Mouse (Mus musculus): ENCODE measurements at regions not wholly inside any gene's neighbourhood (a gene's known extent, or its start where the extent isn't known, plus 50 kb on each side); places are given as distances from the start of the nearest gene placed in this dataset.
A peak's percentile ranks its signal among the peaks of the same experiment; 100 is the strongest.

DNA sequence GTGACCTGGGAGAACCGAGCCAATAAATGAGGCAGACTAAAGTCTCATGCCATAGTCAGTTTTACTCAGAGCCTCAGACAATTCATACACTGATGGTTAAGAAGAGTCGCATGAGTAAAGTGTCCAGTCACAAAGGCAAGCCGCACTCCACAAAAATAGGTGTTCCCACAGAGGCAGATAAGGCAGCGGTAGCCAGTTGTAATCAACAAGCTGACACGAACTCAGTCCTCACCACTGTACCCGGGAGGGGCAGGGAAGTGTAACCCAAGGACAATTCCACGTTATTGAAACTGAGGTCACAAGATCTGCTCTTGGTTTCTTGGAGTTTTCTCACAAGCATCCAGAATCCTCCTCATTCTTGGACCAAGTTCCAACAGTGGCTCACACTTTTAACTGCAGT lies 125.9 kb downstream of the Evx1 start:
- H3K9me3 ChIP-seq (replicated peaks; ENCODE audit: control insufficient read depth, low read length): no peaks in the 10 kb centered on the region
- no peak overlapping the region for H3K27ac ChIP-seq (ENCODE audit: low read depth, low read length)
- H3K4me1 ChIP-seq (ENCODE audit: control insufficient read depth, insufficient read depth, low read length): peaks cover 9% of the 10 kb centered on the region
- no peaks in the 10 kb centered on the region for H3K36me3 ChIP-seq (ENCODE audit: control insufficient read depth, insufficient read depth, low read length)
- DNase-seq (ENCODE audit: low spot score) (no peak), ATAC-seq (no peak)
- no peak overlapping the region for H3K9ac ChIP-seq (ENCODE audit: low read length)
- no peak overlapping the region for H3K4me3 ChIP-seq (ENCODE audit: low read depth, low read length)
- no peaks in the 10 kb centered on the region for H3K27me3 ChIP-seq (replicated peaks; ENCODE audit: control insufficient read depth, insufficient read depth, low read length)
- no peak overlapping the region for H3K4me2 ChIP-seq (ENCODE audit: low read length)
- 85% methylated on average over 7 of the region's 7 CpGs for WGBS

DNA sequence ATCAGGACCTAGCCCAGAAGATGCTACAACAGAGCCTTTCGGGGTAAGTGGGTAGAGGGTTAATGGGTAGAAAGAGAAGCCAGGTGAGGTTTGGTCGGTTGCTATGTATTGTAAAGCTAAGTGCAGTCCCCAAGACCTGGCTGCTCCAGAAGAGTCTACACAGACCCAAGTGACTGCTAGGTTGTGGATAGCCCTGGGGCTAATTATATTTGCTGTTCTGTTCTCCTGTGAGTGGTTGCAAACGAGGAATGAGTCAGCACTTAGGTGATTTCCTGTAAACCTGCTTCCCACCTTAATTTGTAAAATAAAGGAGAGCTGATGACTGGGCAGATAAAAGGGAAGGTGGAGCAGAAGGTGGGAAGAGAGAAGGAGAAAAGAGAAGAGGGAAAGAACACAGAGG lies 126.9 kb downstream of the Evx1 start:
- Histone ChIP-seq H3K27ac (ENCODE audit: low read depth, low read length) (no peak overlapping the region), H3K9ac (ENCODE audit: low read length) (no peak overlapping the region), H3K9me3 (replicated peaks; ENCODE audit: control insufficient read depth, low read length) (no peaks in the 10 kb centered on the region), H3K36me3 (ENCODE audit: control insufficient read depth, insufficient read depth, low read length) (no peaks in the 10 kb centered on the region), H3K27me3 (replicated peaks; ENCODE audit: control insufficient read depth, insufficient read depth, low read length) (no peaks in the 10 kb centered on the region), H3K4me2 (ENCODE audit: low read length) (no peak overlapping the region), H3K4me1 (ENCODE audit: control insufficient read depth, insufficient read depth, low read length) (peaks cover 9% of the 10 kb centered on the region), H3K4me3 (ENCODE audit: low read depth, low read length) (no peak overlapping the region)
- no peak for ATAC-seq
- WGBS: 78% methylated on average over 3 of the region's 3 CpGs
- no peak for DNase-seq (ENCODE audit: low spot score)

DNA sequence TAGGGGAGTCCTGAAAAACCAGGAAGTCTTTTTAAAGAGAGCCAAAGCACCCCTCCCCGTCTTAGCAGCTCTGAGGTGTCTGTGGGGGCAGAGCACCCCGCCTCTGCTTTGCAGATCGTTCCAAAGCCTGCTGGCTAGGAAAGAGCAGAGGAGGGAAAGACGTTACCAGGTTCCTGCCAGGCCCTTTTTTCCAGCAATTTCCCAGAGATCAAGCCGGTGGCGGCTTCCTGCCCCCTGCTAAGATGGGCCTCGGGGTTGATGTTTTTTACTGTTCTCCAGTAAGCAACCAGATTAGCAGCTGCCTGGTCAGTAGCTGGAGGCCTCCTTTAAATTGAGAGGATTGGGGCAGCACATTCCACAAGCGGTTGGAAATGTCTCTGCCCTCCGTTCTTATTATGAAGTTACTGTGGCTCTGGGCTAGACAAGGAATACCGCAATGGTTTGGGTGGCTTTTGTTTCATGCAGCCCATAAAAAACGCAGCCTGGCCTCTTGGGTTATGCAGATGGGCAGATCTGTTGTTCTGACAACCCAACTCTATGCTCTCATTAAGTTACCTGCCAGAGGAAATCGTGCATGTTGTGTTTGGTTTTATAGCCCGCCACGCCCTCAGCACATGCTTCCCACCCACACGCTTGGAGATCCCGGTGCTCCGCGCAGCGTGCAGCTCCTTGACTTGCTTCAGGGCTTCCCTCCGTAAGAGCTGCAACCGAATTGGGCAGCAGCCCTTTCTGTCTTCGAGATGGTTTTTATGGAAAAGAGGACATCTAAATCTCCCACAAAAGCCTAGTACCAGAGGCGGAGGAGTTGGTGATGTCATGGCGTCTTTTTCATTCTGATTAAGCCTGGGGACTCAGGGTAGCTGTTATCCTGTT lies 130.1 kb downstream of the Evx1 start:
- ATAC-seq (no peak), DNase-seq (ENCODE audit: low spot score) (peak; percentile 39)
- Histone ChIP-seq H3K27me3 (replicated peaks; ENCODE audit: control insufficient read depth, insufficient read depth, low read length) (no peaks in the 10 kb centered on the region), H3K4me1 (ENCODE audit: control insufficient read depth, insufficient read depth, low read length) (peaks cover 9% of the 10 kb centered on the region), H3K4me3 (ENCODE audit: low read depth, low read length) (no peak overlapping the region), H3K9ac (ENCODE audit: low read length) (no peak overlapping the region), H3K4me2 (ENCODE audit: low read length) (peak overlapping the region; percentile 27), H3K27ac (ENCODE audit: low read depth, low read length) (no peak overlapping the region), H3K36me3 (ENCODE audit: control insufficient read depth, insufficient read depth, low read length) (no peaks in the 10 kb centered on the region), H3K9me3 (replicated peaks; ENCODE audit: control insufficient read depth, low read length) (no peaks in the 10 kb centered on the region)
- WGBS: 32% methylated on average over 24 of the region's 24 CpGs

DNA sequence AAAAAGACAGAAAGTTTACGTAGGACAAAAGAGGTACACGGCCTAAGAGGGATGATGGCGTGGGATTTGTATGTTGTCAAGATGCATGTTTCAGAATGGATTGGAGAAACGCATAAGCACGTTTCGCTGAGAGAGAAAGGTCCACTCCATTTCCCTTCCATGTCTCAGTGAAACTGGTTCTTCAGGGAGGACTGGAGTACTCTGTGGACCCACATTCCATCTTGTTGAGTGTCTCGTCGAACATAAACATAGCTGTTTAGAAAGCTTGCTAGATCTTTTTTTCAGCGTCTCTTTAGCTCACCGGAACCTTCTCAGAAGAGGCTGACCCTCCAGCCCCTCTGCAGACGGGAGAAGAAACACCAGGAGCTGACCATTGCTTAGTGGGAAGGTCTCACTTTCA lies 145.5 kb downstream of the Evx1 start:
- Histone ChIP-seq H3K9ac (ENCODE audit: low read length) (no peak overlapping the region), H3K4me3 (ENCODE audit: low read depth, low read length) (no peak overlapping the region), H3K27me3 (replicated peaks; ENCODE audit: control insufficient read depth, insufficient read depth, low read length) (no peaks in the 10 kb centered on the region), H3K36me3 (ENCODE audit: control insufficient read depth, insufficient read depth, low read length) (no peaks in the 10 kb centered on the region), H3K27ac (ENCODE audit: low read depth, low read length) (no peak overlapping the region), H3K4me1 (ENCODE audit: control insufficient read depth, insufficient read depth, low read length) (no peaks in the 10 kb centered on the region), H3K4me2 (ENCODE audit: low read length) (no peak overlapping the region), H3K9me3 (replicated peaks; ENCODE audit: control insufficient read depth, low read length) (0 out of 2 replicates have a peak, but pooled peaks cover 4% of the 10 kb centered on the region)
- DNase-seq (ENCODE audit: low spot score): no peak
- no peak for ATAC-seq
- 91% methylated on average over 11 of the region's 11 CpGs for WGBS

DNA sequence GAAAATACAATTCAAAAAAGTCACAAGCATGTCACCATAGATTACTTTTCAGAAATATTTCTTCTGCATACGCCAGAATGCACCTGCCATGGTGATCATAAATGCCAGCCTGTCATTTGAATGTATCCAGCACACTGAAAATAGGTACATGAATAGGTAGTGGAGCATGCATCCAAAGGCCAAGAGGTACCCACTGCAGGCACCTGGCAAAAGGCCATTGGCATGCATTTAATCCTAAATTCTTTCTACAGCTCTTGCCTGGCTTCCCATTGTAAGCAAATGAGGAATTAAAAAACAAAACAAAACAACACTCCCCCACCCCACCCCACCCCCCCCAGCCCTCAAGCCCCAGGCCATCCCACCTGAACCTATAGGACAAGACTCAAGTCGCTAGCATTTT lies 147.9 kb downstream of the Evx1 start:
- no peaks in the 10 kb centered on the region for H3K4me1 ChIP-seq (ENCODE audit: control insufficient read depth, insufficient read depth, low read length)
- DNase-seq (ENCODE audit: low spot score) (no peak), ATAC-seq (no peak)
- no peak overlapping the region for H3K9ac ChIP-seq (ENCODE audit: low read length)
- H3K27ac ChIP-seq (ENCODE audit: low read depth, low read length): no peak overlapping the region
- H3K9me3 ChIP-seq (replicated peaks; ENCODE audit: control insufficient read depth, low read length): 0 out of 2 replicates have a peak, but pooled peaks cover 4% of the 10 kb centered on the region
- no peaks in the 10 kb centered on the region for H3K36me3 ChIP-seq (ENCODE audit: control insufficient read depth, insufficient read depth, low read length)
- no peaks in the 10 kb centered on the region for H3K27me3 ChIP-seq (replicated peaks; ENCODE audit: control insufficient read depth, insufficient read depth, low read length)
- H3K4me3 ChIP-seq (ENCODE audit: low read depth, low read length): no peak overlapping the region
- no peak overlapping the region for H3K4me2 ChIP-seq (ENCODE audit: low read length)
- WGBS: 82% methylated on average over 2 of the region's 2 CpGs

DNA sequence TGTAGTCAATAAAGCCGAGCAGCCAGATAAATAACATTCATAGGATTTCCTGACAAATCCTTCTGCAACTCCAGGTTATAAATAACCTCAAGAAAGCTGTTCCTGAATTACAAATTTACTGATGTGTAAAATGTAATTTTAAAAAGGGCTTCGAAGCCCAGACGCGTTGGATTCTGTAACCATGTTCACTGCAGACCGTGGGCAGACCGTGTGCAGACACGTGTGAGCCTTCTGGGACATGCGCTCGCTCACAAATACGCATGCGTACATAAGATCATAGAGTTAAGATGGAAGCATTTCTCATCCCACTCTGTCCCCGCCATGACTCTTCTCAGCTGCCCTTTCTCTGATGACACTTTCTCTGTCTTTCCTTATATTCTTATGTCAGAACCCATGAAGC lies 150.1 kb downstream of the Evx1 start:
- WGBS: 91% methylated on average over 12 of the region's 12 CpGs
- Histone ChIP-seq H3K9me3 (replicated peaks; ENCODE audit: control insufficient read depth, low read length) (no peaks in the 10 kb centered on the region), H3K36me3 (ENCODE audit: control insufficient read depth, insufficient read depth, low read length) (no peaks in the 10 kb centered on the region), H3K4me2 (ENCODE audit: low read length) (no peak overlapping the region), H3K4me3 (ENCODE audit: low read depth, low read length) (no peak overlapping the region), H3K27me3 (replicated peaks; ENCODE audit: control insufficient read depth, insufficient read depth, low read length) (no peaks in the 10 kb centered on the region), H3K9ac (ENCODE audit: low read length) (no peak overlapping the region), H3K4me1 (ENCODE audit: control insufficient read depth, insufficient read depth, low read length) (no peaks in the 10 kb centered on the region), H3K27ac (ENCODE audit: low read depth, low read length) (no peak overlapping the region)
- no peak for ATAC-seq
- DNase-seq (ENCODE audit: low spot score): no peak

DNA sequence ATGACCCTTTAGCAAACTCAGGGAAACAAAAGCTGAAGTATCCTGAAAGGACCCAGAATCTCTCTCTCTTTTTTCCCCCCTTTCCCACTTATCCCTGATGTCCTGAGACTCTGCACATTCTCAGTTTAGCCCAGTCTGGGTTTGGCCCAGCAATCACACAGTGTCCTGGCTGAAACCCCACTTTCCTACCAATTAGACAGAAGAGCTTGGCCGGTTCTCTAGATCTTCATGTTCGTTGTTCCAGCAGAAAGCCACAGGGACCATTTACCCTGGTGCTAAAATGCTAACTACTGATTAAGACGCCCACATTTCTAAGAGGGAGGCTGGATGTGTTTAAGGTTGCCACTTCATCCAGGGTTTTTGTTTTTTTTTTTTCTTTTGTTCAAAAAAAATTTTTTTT lies 151.3 kb downstream of the Evx1 start:
- WGBS: 70% methylated on average over 3 of the region's 3 CpGs
- H3K9ac ChIP-seq (ENCODE audit: low read length): no peak overlapping the region
- H3K4me2 ChIP-seq (ENCODE audit: low read length): no peak overlapping the region
- ATAC-seq: no peak
- H3K27ac ChIP-seq (ENCODE audit: low read depth, low read length): no peak overlapping the region
- H3K27me3 ChIP-seq (replicated peaks; ENCODE audit: control insufficient read depth, insufficient read depth, low read length): no peaks in the 10 kb centered on the region
- H3K9me3 ChIP-seq (replicated peaks; ENCODE audit: control insufficient read depth, low read length): no peaks in the 10 kb centered on the region
- no peaks in the 10 kb centered on the region for H3K36me3 ChIP-seq (ENCODE audit: control insufficient read depth, insufficient read depth, low read length)
- no peak overlapping the region for H3K4me3 ChIP-seq (ENCODE audit: low read depth, low read length)
- H3K4me1 ChIP-seq (ENCODE audit: control insufficient read depth, insufficient read depth, low read length): no peaks in the 10 kb centered on the region
- DNase-seq (ENCODE audit: low spot score): no peak

DNA sequence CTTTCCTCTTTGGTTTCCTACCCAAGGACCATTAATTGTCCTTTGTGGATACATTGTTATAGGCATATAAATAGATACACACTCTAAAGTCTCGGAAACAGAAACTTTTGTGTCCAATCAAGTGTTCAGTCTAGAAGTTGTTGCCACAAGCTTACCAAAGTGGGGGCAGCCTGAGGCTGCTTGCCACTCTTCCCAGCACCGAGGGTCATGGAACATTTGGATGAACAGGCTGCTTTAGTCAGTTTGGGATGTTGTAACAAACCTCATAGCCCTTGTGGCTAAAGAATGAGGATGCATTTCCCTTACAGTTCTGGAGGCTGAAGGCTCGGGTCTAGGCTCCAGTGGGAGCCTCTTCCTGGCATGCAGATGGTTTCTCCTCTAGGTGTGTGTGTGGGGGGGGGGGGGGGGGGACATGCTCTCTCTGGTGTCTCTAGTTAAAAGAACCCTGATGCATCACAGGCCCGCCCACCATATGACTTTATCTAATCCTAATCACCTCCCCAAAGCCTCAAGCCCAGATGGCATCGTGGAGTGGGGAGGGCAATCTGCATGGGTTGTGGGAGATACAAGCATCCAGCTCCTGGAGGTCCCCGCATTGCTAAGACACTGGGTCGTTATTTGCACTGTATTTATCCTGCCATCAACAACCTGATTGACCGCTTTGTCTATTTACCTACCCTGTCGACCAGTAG lies 152.7 kb downstream of the Evx1 start:
- H3K36me3 ChIP-seq (ENCODE audit: control insufficient read depth, insufficient read depth, low read length): no peaks in the 10 kb centered on the region

DNA sequence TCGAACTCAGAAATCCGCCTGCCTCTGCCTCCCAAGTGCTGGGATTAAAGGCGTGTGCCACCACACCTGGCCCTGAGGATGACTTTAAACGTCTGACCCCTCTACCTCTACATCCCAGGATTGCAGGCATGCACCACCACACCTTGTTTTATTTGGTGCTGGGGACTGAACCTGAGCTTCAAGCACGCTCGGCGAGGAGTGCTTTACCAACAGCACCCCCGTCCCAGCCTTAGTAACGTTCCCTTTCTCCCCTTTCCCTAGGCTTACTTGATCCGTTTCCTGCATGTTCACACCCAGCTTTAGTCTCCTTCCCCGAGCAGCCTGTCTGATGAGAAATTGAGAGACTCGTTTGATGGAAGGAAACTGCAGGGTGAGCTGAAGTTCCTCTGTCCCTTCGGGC lies 157.5 kb downstream of the Evx1 start:
- ATAC-seq: no peak
- no peak overlapping the region for H3K27ac ChIP-seq (ENCODE audit: low read depth, low read length)
- no peak overlapping the region for H3K4me3 ChIP-seq (ENCODE audit: low read depth, low read length)
- no peaks in the 10 kb centered on the region for H3K36me3 ChIP-seq (ENCODE audit: control insufficient read depth, insufficient read depth, low read length)
- H3K9me3 ChIP-seq (replicated peaks; ENCODE audit: control insufficient read depth, low read length): no peaks in the 10 kb centered on the region
- H3K27me3 ChIP-seq (replicated peaks; ENCODE audit: control insufficient read depth, insufficient read depth, low read length): no peaks in the 10 kb centered on the region
- H3K4me1 ChIP-seq (ENCODE audit: control insufficient read depth, insufficient read depth, low read length): no peaks in the 10 kb centered on the region; the same call in none of the 2 replicates
- no peak overlapping the region for H3K9ac ChIP-seq (ENCODE audit: low read length)
- 85% methylated on average over 13 of the region's 13 CpGs for WGBS
- no peak for DNase-seq (ENCODE audit: low spot score)
- no peak overlapping the region for H3K4me2 ChIP-seq (ENCODE audit: low read length)

More for the DNA sequence above, 152.7 kb downstream of the Evx1 start:
- no peaks in the 10 kb centered on the region for H3K9me3 ChIP-seq (replicated peaks; ENCODE audit: control insufficient read depth, low read length)
- ATAC-seq (no peak), DNase-seq (ENCODE audit: low spot score) (no peak)
- no peak overlapping the region for H3K4me2 ChIP-seq (ENCODE audit: low read length)
- WGBS: 80% methylated on average over 9 of the region's 9 CpGs
- no peaks in the 10 kb centered on the region for H3K27me3 ChIP-seq (replicated peaks; ENCODE audit: control insufficient read depth, insufficient read depth, low read length)
- no peak overlapping the region for H3K27ac ChIP-seq (ENCODE audit: low read depth, low read length)
- no peak overlapping the region for H3K4me3 ChIP-seq (ENCODE audit: low read depth, low read length)
- no peaks in the 10 kb centered on the region for H3K4me1 ChIP-seq (ENCODE audit: control insufficient read depth, insufficient read depth, low read length)
- H3K9ac ChIP-seq (ENCODE audit: low read length): no peak overlapping the region
